Mouse (Mus musculus) megakaryocyte progenitor cell, adult 5-6 weeks (primary cell): ENCODE results near the gene Unc119. TPM values are rescaled to one million over a fixed set of nuclear protein-coding genes. Genes with fewer than 3 reads are reported as not detected.

Experiments
- ATAC-seq: replicated peaks from 2 replicates; pipeline ENCODE4 v1.8.0; 2016; ENCODE audit warnings: mild to moderate bottlenecking, moderate TSS enrichment, inconsistent platforms; ENCODE audit not compliant: poor library complexity
- total RNA-seq, 2 experiments: library from RNA; stranded (forward) in 1 of 2; stranded (reverse) in 1 of 2; fragments of 157-497, 149-512 nt in 1 of 2; fragments of 200-1000 nt in 1 of 2; gene quantifications; 2 replicates each; pipeline versions ENCODE4 v1.2.3 to v1.2.4; 2015 to 2017

Gene Unc119
- total RNA-seq, 2 experiments from 2014 or later = 25.7 to 27.2 TPM

DNA sequence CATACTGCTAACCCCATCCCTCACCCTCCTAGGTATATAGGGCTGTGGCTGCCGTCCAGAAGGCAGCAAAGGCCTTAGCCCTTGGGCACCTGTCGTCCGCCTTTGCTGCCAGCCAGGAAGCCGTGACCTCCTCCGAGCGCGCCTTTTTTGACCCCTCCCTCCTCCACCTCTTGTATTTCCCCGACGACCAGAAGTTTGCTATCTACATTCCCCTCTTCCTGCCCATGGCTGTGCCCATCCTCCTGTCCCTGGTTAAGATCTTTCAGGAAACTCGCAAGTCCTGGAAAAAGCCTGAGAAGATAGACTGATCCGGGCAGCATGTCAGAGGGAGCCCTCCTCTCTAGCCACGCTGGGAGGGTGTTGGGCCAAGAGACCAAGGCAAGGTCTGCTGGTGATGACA is 1.6 kb upstream of the Unc119 start:
- ATAC-seq = no peak

- peak; percentile 68 for ATAC-seq
Observed at GRCm38 (mm10) chr11:78344328-78344889, 1.1 kb downstream of the Unc119 start.

GRCm38 (mm10) chr11:78344890-78345715 is 1.8 kb downstream of the Unc119 start:
- peak; percentile 6 for ATAC-seq

DNA sequence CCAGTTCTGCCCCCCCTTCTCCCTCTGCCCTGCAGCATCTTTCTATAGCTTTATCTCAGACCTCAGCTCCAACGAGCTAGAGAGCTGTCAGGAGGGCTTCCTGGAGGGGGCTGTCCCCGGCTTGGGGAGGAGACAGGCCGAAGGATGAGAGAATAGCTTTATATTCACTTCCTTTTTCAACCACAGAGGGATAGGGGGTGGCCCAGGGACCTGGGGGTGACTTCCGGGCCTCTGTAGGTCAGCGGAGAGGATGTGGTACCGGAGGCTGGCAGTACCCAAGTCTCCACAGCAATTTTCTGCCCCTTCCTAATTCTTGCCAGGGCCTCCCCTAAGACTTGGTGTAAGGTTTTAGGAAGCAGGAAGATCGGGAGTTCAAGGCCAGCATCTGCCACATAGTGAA is 2.5 kb downstream of the Unc119 start:
- peak; percentile 37 for ATAC-seq

DNA sequence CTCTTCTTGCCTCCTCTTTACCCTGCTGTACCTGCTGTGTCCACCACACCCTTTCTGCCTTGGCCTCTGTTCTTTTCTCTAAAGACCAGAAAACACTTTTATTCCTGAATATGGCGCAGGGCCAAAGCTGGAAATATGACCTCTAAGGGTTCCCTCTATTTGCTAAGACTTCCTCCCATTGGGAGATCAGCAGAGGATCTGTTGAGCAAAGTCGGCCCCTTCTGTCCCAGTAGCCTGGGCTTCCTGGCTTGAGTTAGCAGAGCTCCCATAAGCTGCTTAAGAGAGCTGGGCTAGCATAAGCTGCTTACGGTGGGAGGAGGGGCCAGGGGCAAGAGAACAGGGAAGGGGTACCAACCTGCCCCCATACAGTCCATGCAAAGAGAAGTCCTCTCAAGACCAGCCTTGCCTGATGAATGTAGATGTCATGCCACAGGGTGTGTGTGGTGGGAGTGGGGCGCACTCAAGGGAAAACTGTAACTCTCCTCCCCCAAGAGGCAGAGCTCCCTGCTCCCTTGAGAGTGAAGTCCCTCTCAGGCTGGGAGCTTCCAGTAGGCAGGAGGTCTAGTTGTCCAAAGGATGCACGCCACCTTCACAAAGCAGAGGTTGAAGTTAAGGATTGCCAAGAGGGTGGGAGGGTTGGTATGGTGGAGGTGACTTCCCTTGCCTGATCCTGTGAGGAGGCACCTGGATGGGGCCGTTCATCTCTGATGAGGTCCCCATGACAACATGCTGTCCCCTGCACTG is 3.2 kb downstream of the Unc119 start:
- no peak for ATAC-seq

GRCm38 (mm10) chr11:78347070-78347754 is 3.9 kb downstream of the Unc119 start:
- ATAC-seq = peak; percentile 26; the same call in 1 of the 2 replicates

- peak; percentile 16; the same call in 1 of the 2 replicates for ATAC-seq
Observed at GRCm38 (mm10) chr11:78347908-78348307, 4.6 kb downstream of the Unc119 start.

- ATAC-seq = no peak
Observed at GRCm38 (mm10) chr11:78348474-78348873, 5.2 kb downstream of the Unc119 start.

DNA sequence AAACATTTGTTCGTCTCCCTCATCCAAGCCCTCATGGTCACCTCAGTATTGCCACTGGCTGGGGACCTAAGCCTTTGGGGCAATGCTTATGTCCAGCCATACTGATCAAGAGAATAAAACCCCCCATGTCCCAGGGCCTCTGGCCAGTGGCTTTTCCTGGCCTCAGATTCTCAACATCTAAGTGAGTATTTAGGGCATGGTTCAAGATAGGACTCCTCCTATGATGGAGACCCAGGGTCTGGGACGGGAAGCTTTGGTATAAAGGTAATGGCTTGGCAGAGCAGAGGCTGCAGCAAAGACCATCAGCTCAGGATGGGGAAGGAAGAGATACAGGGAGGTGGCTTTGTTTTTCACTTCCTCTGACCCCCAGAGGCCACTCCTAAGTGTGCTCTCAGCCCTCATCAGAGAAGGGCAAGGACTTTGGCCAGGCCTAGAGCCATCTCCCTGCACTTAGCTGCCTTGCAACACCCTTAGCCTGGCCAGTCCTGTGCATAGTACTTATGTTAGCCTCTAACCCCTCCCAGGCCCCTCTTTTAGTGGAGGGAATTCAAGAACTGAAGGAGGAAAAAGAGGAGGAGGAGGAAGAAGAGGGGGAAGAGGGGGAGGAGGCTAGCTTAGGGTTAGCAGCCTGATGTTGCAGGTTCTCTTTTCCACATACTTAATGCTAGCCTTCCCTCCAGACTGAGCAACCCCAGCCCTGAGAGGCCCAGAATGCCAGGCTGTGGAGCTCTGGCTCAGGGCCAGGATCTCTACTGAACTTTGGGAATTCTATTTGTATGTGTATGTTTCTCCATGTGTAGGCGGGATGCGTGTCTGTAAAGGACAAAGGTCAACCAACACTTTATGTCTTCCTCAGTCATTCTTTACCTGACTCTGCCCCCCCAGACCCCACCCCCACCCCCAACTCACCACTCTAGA is 6.4 kb downstream of the Unc119 start:
- no peak for ATAC-seq

GRCm38 (mm10) chr11:78353081-78353480 is 9.8 kb downstream of the Unc119 start:
- peak; percentile 76 for ATAC-seq

DNA sequence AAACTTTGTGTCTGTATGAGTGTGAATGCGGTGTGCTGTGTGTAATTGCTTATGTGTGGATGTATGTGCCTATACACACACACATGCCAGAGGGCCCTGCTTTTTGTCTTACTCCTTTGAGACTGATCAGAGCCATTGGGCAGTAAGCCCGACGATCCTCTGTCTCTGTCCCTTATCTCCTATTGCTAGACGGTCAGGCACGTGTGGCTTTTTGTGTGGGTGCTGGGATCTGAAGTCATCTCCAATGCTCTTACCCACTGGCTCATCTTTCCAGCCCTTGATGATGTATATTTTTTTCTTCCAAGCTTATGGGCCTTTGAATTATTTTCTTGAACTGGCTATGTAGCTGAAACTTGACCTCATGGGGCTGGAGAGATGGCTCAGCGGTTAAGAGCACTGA is 11.6 kb downstream of the Unc119 start:
- ATAC-seq = no peak

DNA sequence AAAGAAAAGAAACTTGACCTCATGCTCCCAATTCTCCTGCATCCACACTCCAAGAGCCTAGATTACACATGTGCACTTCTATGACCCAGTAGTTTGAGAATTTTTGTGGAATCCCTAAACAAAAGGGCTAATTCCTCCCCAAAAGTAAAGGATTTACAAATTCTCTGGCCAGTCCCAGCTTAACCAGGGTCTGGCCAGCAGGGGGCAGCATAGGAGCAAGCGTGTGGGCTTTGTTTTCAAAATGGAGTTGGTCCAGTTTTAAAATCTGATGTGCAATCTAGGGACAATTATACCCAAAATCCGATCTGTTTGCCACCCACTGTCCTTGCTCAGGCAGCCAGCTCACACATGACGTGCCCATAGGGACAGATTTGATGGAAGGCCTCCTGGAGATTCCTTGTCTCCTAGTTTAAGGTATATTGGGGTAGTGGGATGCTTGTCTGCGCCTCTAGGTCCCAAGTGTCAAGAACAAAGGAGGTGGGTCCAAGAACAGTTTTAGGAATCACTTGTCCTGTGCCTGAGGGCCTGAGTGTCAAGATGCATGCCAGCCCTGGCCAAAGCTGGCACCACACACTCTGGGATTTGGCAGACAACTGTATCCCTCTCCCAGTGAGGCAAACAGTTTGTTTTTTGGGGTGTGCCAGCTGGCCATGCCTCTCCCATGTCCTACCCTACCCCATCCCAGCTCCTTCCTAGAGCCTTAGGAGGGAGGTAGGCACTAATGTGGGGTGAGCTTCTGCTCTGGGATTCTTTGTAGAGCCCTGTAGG is 12.4 kb downstream of the Unc119 start:
- ATAC-seq = 0 out of 2 replicates have a peak, but pooled peaks have one; percentile 36

GRCm38 (mm10) chr11:78358330-78359007 is 15.2 kb downstream of the Unc119 start:
- ATAC-seq = peak; percentile 60

DNA sequence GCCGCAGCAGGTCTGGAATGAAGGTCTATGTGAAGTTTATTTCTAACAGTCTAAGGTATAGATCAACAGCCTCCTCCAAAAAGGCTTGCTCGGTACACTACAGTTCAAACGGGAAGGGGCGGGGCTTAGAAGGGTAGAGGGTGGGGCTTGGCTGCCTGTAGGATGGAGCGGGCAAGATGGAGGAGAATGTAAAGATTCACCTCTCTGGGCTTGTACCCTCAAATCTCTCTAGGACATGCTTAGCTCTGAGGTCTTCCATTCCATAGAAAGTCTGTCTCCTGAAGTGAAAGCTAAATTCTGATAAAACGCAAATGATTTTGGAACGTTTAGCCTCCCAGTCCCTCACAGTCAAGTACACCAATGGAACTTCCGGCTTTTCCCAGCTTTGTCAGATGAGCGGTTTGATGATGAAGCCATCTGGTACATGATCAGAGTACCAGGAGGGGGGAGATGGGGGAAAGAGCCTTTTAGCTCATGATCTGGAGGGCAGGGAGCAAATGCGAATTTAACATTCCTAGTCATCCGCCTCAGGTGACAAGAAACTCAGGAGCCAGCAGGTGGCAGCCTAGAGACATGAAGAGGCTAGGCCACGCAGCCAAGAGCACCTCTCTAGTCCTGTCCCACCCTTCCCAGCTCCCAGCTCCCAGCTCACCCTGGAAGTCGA is 17.0 kb downstream of the Unc119 start:
- peak; percentile 88 for ATAC-seq

GRCm38 (mm10) chr11:78360789-78361131 is 17.5 kb downstream of the Unc119 start:
- no peak for ATAC-seq

DNA sequence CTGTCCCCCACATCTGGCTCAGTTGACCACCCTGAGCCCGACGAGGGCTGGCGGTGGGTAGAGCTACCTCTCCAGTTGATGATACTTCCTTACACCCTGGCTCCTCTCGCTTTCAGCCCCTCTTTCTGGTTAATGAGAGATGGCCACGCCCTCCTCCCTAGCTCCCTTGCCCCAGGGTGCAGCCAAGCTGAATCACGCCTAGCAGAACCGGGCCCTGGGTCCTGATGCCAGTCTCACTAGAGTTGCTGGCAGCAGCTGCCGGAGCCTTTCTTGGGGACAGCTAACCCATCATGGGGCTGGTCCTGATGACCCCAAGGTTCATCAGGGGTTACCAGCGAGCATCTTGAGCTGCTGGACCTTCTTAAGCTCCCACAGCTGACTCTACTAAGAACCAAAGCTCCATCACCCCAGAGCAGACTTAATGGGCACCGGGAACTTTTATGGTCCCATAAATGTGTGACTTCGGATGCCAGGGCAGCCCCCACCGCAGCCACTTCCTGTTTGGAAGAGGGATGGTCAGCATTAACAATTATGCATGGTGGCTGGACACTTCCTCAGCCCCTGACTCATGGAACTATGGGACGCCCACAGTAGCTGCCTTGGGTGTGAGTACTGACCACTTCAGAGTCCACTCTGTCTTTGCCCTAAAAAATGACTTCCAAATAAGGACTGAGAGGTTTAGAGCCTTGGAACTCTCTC is 20.2 kb downstream of the Unc119 start:
- no peak for ATAC-seq

- no peak for ATAC-seq
Observed at GRCm38 (mm10) chr11:78364103-78364502, 20.8 kb downstream of the Unc119 start.
